Mouse (Mus musculus): ENCODE results near the gene Rcvrn. TPM values are rescaled to one million over a fixed set of nuclear protein-coding genes. Genes with fewer than 3 reads are reported as not detected.

The Rcvrn gene
- total and polyA plus RNA-seq, 3 experiments, result not detected

GRCm38 (mm10) chr11:67741569-67741968, 46.4 kb downstream of the Rcvrn start:
- no peaks in the 10 kb centered on the region for H3K9me3 ChIP-seq (replicated peaks; ENCODE audit: insufficient read depth, low read length)
- H3K79me2 ChIP-seq (ENCODE audit: control insufficient read depth, insufficient read depth, low read length, poor library complexity), result no peaks in the 10 kb centered on the region
- H3K4me3 ChIP-seq (ENCODE audit: control insufficient read depth in 1 of 2, insufficient read depth in 1 of 2, low read depth in 2 of 2, low read length in 2 of 2), result no peak overlapping the region
- TF ChIP-seq MYC (IDR thresholded peaks at IDR 0.05; ENCODE audit: low read depth, low read length) (no peak), POLR2A (IDR thresholded peaks at IDR 0.05; ENCODE audit: control insufficient read depth in 1 of 2, insufficient read depth in 1 of 2, low read depth in 1 of 2, low read length in 2 of 2, poor library complexity in 1 of 2) (no peak)
- no peak overlapping the region for H3K9ac ChIP-seq (ENCODE audit: control insufficient read depth, low read depth, low read length, poor library complexity, severe bottlenecking)
- DNase-seq (ENCODE audit: low read depth, low spot score), result no peak
- no peaks in the 10 kb centered on the region for H3K36me3 ChIP-seq (ENCODE audit: control insufficient read depth in 1 of 2, insufficient read depth in 2 of 2, low read length in 2 of 2)
- H3K4me1 ChIP-seq (ENCODE audit: control insufficient read depth in 1 of 2, insufficient read depth in 2 of 2, low read length in 2 of 2), result no peaks in the 10 kb centered on the region
- H3K27ac ChIP-seq (ENCODE audit: control insufficient read depth, low read depth, low read length), result no peak overlapping the region
- H3K27me3 ChIP-seq (ENCODE audit: control insufficient read depth in 1 of 2, insufficient read depth in 2 of 2, low read length in 2 of 2), result no peaks in the 10 kb centered on the region

Other genes with a start within 250 kb of the Rcvrn start
- gene Gas7, start 239.9 kb upstream of the Rcvrn start, total RNA-seq (2012; rRNA removed), result 0.03 and 0.04 TPM in 2 replicates
- gene Gas7, start 239.9 kb upstream of the Rcvrn start, polyA plus RNA-seq (2012; ENCODE audit: insufficient read depth in 1 of 2, insufficient read length in 2 of 2, low read depth in 1 of 2, low replicate concordance in 2 of 2, missing spikeins in 1 of 2), result not detected
- not detected in 2 replicates for gene Glp2r, start 75.8 kb downstream of the Rcvrn start, total RNA-seq (2012; rRNA removed)
- gene Glp2r, start 75.8 kb downstream of the Rcvrn start, polyA plus RNA-seq (2012; ENCODE audit: insufficient read depth in 1 of 2, insufficient read length in 2 of 2, low read depth in 1 of 2, low replicate concordance in 2 of 2, missing spikeins in 1 of 2), result not detected
- not detected in 2 replicates for gene Gsg1l2, start 79.3 kb downstream of the Rcvrn start, total RNA-seq (2012; rRNA removed)
- not detected for gene Gsg1l2, start 79.3 kb downstream of the Rcvrn start, polyA plus RNA-seq (2012; ENCODE audit: insufficient read depth in 1 of 2, insufficient read length in 2 of 2, low read depth in 1 of 2, low replicate concordance in 2 of 2, missing spikeins in 1 of 2)
- gene Dhrs7c, start 102.9 kb downstream of the Rcvrn start, total RNA-seq (2012; rRNA removed), result not detected in 2 replicates
- gene Dhrs7c, start 102.9 kb downstream of the Rcvrn start, polyA plus RNA-seq (2012; ENCODE audit: insufficient read depth in 1 of 2, insufficient read length in 2 of 2, low read depth in 1 of 2, low replicate concordance in 2 of 2, missing spikeins in 1 of 2), result not detected
- gene Usp43, start 226.8 kb downstream of the Rcvrn start, total RNA-seq (2012; rRNA removed), result not detected in 2 replicates
- not detected for gene Usp43, start 226.8 kb downstream of the Rcvrn start, polyA plus RNA-seq (2012; ENCODE audit: insufficient read depth in 1 of 2, insufficient read length in 2 of 2, low read depth in 1 of 2, low replicate concordance in 2 of 2, missing spikeins in 1 of 2)